Mouse (Mus musculus) heart, embryonic 15.5 days (tissue): ENCODE results near the gene Ttc7. TPM values are rescaled to one million over a fixed set of nuclear protein-coding genes. Genes with fewer than 3 reads are reported as not detected.

Source experiments
- ATAC-seq: fragments of 200-750 bp; cut with Nextera tagmentation; replicated peaks from 2 replicates; pipeline ENCODE4 v1.8.0; 2017; ENCODE audit warnings: low read depth, moderate TSS enrichment; ENCODE audit not compliant: insufficient number of reproducible peaks, insufficient read depth, low FRiP score
- H3K27ac ChIP-seq: fragments of 300-500 bp; sonication (generic); 2 replicates; pipeline ENCODE4 v1.5.1; 2015; ENCODE audit warnings: mild to moderate bottlenecking, inconsistent platforms
- H3K27me3 ChIP-seq: fragments of 300-500 bp; sonication (generic); 2 replicates; pipeline ENCODE4 v1.6.1; 2015; ENCODE audit warnings: inconsistent platforms
- H3K36me3 ChIP-seq: fragments of 300-500 bp; sonication (generic); 2 replicates; pipeline ENCODE4 v1.6.1; 2015; ENCODE audit warnings: mild to moderate bottlenecking, inconsistent platforms
- H3K4me1 ChIP-seq: fragments of 300-500 bp; sonication (generic); replicated peaks from 2 replicates; pipeline ENCODE4 v1.6.1; 2015; ENCODE audit warnings: inconsistent platforms
- H3K4me2 ChIP-seq: fragments of 300-500 bp; sonication (generic); 2 replicates; pipeline ENCODE4 v1.6.1; 2015; ENCODE audit warnings: inconsistent platforms, mild to moderate bottlenecking, moderate library complexity
- H3K4me3 ChIP-seq: fragments of 300-500 bp; sonication (generic); 2 replicates; pipeline ENCODE4 v1.5.1; 2015; ENCODE audit warnings: mild to moderate bottlenecking, inconsistent platforms
- H3K9ac ChIP-seq: fragments of 300-500 bp; sonication (generic); 2 replicates; pipeline ENCODE4 v1.6.1; 2015; ENCODE audit warnings: mild to moderate bottlenecking, inconsistent platforms
- H3K9me3 ChIP-seq: fragments of 300-500 bp; sonication (generic); replicated peaks from 2 replicates; pipeline ENCODE4 v1.6.1; 2016; ENCODE audit warnings: inconsistent platforms
- WGBS: fragments of 180-500 bp; shearing (Covaris S2); methylation state at CpG from one replicate; pipeline ENCODE4 v1.1.7; 2015; ENCODE audit warnings: mixed read lengths; 5-methylcytosine and 5-hydroxymethylcytosine counted together
- polyA plus RNA-seq: library from polyadenylated mRNA; unstranded; fragments of >200 nt; fragmentation: Nextera tagmentation; extraction: Ambion mirVana; gene quantifications from 2 replicates; pipeline ENCODE4 v1.2.1, GENCODE M21; 2015

Gene Ttc7
- polyA plus RNA-seq, 1 experiment from 2014 or later = 2.8 TPM

DNA sequence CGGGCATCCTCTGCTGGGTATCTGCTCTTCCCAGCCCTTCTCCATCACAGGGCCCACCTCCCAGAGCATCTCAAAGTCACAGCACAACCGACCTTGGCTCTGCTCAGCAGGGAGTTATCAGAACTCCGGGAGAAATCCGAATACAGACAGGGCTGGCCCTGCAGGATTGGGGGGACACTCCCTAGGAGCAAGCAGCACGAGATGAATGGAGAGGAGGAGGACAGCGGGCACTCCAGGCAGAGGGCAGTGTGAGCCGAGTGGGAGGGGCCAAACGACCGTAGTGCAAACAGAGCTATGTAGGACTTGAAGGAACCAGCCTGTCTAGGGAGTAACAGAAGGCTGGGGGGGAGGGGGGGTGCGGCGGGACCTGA is 48.2 kb downstream of the Ttc7 start:
- H3K4me3 ChIP-seq = peak overlapping the region; percentile 10; the same call in 1 of the 2 replicates
- no peak overlapping the region for H3K27ac ChIP-seq
- H3K4me2 ChIP-seq = peak overlapping the region; percentile 26
- peak; percentile 65 for ATAC-seq
- no peaks in the 10 kb centered on the region for H3K9me3 ChIP-seq
- peaks cover 20% of the 10 kb centered on the region for H3K4me1 ChIP-seq
- peaks cover 13% of the 10 kb centered on the region; the same call in 1 of the 2 replicates for H3K27me3 ChIP-seq
- H3K36me3 ChIP-seq = no peaks in the 10 kb centered on the region
- WGBS = 4% methylated on average over 11 of the region's 11 CpGs
- no peak overlapping the region for H3K9ac ChIP-seq

DNA sequence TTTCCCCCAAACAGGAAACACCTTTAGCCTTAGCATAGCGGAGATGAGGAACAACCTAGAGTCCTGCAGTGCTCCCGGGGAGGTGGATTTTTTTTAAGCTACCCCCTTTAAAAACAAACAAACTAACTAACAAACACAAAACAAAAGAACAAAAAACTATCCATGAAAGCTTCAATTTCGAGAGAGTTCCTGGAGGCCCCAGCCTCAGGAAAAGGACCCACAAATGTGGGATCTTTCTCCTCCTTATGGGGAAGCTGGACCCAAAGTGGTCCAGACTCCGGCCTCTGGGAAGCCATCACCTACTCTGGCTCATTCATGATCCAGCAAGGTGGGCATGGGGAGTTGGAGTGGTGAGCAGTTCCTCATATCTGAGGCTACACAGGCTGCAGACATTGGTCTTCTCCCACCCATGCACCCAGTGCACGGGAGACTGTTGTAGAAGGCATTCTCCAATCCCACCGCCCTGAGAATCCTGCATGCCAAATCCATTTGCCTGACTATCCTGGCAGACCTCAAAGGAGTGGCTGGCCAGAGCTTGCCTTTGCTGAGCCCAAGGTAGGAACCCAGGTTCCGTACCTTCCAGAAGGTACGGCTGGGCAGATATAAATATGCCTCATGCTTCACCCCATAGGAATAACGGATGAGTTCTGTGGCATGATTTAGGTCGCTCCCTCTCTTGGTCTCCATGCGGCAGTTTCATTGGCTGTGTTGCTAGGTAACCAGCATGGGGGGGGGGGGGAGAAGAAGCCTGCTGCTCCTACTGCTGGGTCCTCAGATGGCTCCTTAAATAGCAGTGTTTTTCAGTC is 48.9 kb downstream of the Ttc7 start:
- H3K4me2 ChIP-seq = peak overlapping the region; percentile 26
- H3K4me3 ChIP-seq = peak overlapping the region; percentile 10; the same call in 1 of the 2 replicates
- H3K9me3 ChIP-seq = no peaks in the 10 kb centered on the region
- no peak overlapping the region for H3K27ac ChIP-seq
- H3K4me1 ChIP-seq = peaks cover 20% of the 10 kb centered on the region
- peaks cover 13% of the 10 kb centered on the region; the same call in 1 of the 2 replicates for H3K27me3 ChIP-seq
- ATAC-seq = no peak
- 50% methylated on average over 11 of the region's 11 CpGs for WGBS
- no peak overlapping the region for H3K9ac ChIP-seq
- H3K36me3 ChIP-seq = no peaks in the 10 kb centered on the region

DNA sequence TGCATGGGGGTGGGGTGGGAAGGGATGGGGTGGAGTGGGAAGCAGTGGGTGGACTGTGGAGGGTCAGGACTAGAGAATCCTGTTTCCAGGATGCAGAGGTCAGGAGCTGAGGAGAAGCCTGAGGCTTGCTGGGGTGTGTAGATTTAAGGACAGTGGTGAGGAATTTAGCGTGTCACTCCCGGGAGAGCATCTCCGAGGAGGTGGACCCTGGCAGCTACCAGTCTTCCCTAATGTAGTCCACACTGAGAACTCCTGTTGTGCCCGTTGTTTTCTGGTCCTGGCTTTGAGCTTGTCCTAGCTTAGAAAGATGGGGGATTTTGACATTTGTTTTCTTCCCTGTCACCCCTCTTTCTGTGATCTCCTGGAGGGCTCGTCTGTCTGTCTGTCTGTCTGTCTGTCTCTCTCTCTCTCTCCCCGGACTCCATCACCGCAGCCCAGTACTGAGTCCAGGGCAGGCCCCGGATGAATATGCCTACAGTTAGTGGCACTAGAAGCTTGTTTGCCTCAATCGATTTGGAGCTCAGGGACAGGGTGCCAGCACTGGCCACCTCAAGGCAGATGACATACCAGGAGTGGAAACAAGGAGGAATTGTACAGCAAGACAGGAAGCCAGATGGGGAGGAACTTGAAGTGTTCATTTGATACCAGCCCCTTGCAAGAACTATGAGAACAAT is 49.6 kb downstream of the Ttc7 start:
- H3K4me2 ChIP-seq = no peak overlapping the region
- no peaks in the 10 kb centered on the region for H3K9me3 ChIP-seq
- peaks cover 13% of the 10 kb centered on the region; the same call in 1 of the 2 replicates for H3K27me3 ChIP-seq
- 58% methylated on average over 9 of the region's 9 CpGs for WGBS
- no peak for ATAC-seq
- H3K4me3 ChIP-seq = no peak overlapping the region
- H3K27ac ChIP-seq = no peak overlapping the region
- H3K36me3 ChIP-seq = no peaks in the 10 kb centered on the region
- H3K4me1 ChIP-seq = peaks cover 20% of the 10 kb centered on the region
- H3K9ac ChIP-seq = no peak overlapping the region

DNA sequence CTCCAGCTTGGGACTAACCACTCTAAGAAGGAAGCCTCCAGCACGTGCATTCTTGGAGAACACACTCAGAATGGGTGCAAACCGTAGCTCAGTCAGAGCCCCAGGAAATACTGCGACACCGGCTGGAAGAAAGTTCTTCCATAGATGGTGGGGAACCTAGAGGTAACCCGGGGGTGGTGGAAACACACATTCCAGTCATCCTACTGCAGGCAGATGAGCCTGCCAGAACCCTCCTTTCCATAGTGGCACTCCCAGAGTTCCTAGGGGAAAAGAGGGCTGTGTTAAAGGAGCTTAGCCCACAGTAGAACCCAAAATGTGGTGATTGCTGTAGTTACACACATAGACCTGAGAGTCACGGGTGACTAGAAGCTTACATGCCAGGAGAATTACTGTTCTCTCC is 50.2 kb downstream of the Ttc7 start:
- H3K36me3 ChIP-seq = no peaks in the 10 kb centered on the region
- H3K4me1 ChIP-seq = peaks cover 20% of the 10 kb centered on the region
- no peaks in the 10 kb centered on the region for H3K9me3 ChIP-seq
- 76% methylated on average over 6 of the region's 6 CpGs for WGBS
- peaks cover 13% of the 10 kb centered on the region; the same call in 1 of the 2 replicates for H3K27me3 ChIP-seq
- no peak overlapping the region for H3K27ac ChIP-seq
- H3K4me2 ChIP-seq = no peak overlapping the region
- ATAC-seq = no peak
- H3K9ac ChIP-seq = no peak overlapping the region
- H3K4me3 ChIP-seq = no peak overlapping the region

DNA sequence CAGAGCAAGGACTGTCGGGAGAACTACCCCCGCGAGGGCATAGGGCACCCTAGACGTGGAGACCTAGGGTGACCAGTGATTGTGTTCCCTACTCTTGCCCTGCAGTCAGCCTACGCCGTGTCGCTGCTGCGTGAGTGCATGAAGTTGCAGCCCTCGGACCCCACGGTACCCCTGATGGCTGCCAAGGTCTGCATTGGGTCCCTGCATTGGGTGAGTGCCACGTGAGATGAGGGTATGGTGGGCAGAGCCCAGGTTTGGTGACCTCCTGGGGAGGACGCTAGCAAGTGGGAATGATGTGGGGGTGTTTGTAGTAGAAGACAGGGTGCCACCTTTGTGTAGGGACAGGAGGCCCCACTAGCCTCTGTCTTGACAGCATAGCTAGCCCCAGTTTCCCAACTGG is 51.5 kb downstream of the Ttc7 start:
- Histone ChIP-seq H3K27me3 (peaks cover 13% of the 10 kb centered on the region; the same call in 1 of the 2 replicates), H3K36me3 (no peaks in the 10 kb centered on the region), H3K4me1 (peaks cover 20% of the 10 kb centered on the region), H3K4me3 (no peak overlapping the region), H3K27ac (no peak overlapping the region), H3K9ac (no peak overlapping the region), H3K4me2 (no peak overlapping the region), H3K9me3 (no peaks in the 10 kb centered on the region)
- ATAC-seq = no peak
- 93% methylated on average over 12 of the region's 12 CpGs for WGBS

DNA sequence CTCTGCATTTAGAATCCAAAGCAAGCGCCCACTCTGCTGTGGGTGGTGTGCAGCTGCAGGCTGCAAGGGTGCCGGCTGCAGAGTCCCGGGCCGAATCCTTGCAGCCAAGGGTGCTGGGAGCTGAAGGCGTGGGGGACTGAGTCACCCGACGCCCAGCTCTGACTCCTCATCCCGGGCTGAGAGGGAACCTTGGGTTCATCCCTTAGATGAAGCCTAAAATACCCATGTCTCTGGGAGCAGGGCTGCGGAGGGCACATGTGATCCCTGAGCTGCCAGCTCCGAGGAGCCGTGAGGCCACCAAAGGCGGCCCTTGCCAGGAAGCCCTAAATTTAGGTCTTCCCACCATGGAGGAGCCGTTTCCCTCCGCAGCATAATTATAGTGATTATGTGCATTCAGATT is 52.5 kb downstream of the Ttc7 start:
- H3K27me3 ChIP-seq = peaks cover 4% of the 10 kb centered on the region; the same call in 1 of the 2 replicates
- ATAC-seq = no peak
- peaks cover 17% of the 10 kb centered on the region for H3K4me1 ChIP-seq
- H3K36me3 ChIP-seq = no peaks in the 10 kb centered on the region
- H3K9ac ChIP-seq = no peak overlapping the region
- no peak overlapping the region for H3K4me2 ChIP-seq
- no peak overlapping the region for H3K27ac ChIP-seq
- no peak overlapping the region for H3K4me3 ChIP-seq
- no peaks in the 10 kb centered on the region for H3K9me3 ChIP-seq
- 86% methylated on average over 14 of the region's 14 CpGs for WGBS

DNA sequence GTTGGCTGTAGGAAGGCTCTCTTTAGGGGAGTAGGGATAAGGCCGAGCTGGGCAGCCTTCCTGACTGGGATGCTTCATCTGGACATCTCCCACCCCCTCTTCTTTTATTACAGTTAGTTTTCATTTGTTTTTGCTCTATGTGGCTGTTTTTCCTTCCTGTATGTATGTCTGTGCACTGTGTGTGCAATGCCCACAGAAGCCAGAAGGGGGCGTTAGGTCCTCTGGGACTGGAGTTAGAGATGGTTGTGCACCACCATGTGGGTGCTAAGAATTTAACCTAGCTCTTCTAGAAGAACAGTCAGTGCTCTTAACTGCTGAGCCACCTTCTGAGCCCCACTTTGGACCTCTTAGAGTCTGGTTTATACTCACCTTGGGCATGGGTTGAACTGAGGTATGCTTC is 53.0 kb downstream of the Ttc7 start:
- peaks cover 11% of the 10 kb centered on the region for H3K4me1 ChIP-seq

DNA sequence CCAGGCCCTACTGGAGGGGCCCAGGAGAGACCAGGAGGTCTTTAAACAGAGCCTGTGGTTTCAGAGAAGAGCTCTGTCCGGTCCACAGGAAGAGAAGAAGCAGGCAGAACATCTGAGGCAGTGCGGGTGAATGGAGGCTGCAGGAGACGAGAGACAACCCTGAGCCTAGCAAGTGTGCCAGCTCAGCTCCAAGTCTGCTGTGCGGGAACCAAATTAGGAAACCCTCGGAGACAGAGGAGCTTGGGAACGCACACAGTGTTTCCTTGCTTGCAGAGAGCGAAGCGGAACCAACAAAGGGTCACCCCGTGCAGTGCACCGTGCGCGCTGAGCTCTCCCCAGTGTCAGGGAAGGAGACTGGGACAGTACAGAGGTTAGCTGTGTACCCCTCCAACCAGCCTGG is 54.2 kb downstream of the Ttc7 start:
- Histone ChIP-seq H3K4me2 (no peak overlapping the region), H3K9me3 (no peaks in the 10 kb centered on the region), H3K4me3 (no peak overlapping the region), H3K4me1 (no peaks in the 10 kb centered on the region; the same call in 1 of the 2 replicates), H3K9ac (no peak overlapping the region), H3K27ac (no peak overlapping the region), H3K36me3 (no peaks in the 10 kb centered on the region), H3K27me3 (no peaks in the 10 kb centered on the region)
- 81% methylated on average over 12 of the region's 12 CpGs for WGBS
- ATAC-seq = no peak

More for the DNA sequence above, 53.0 kb downstream of the Ttc7 start:
- H3K27ac ChIP-seq = no peak overlapping the region
- 77% methylated on average over 2 of the region's 2 CpGs for WGBS
- no peaks in the 10 kb centered on the region for H3K36me3 ChIP-seq
- no peak overlapping the region for H3K4me3 ChIP-seq
- no peaks in the 10 kb centered on the region for H3K9me3 ChIP-seq
- no peak for ATAC-seq
- no peaks in the 10 kb centered on the region; the same call in 1 of the 2 replicates for H3K27me3 ChIP-seq
- no peak overlapping the region for H3K4me2 ChIP-seq
- H3K9ac ChIP-seq = no peak overlapping the region

DNA sequence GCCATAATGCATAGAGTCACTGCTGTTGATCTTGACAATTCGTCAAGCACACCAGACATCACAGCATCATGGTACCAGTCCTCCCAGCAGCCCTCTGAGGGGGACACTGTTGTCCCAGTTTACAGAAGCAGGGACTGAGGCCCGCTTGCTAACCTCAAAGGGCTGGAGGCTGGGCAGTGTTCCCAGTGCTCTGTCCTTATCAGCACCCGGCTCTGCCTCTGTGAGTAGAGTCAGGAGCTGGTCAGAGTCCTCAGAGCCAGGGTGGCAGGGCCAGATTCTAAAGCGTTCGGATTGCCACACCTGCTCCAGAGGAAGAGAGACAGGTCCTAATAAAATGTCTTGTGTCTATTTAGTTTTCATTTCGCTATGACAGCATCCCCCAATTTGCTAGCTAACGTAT is 55.0 kb downstream of the Ttc7 start:
- Histone ChIP-seq H3K27ac (no peak overlapping the region), H3K4me3 (no peak overlapping the region), H3K36me3 (no peaks in the 10 kb centered on the region), H3K4me2 (no peak overlapping the region), H3K27me3 (no peaks in the 10 kb centered on the region), H3K4me1 (no peaks in the 10 kb centered on the region; the same call in 1 of the 2 replicates), H3K9me3 (no peaks in the 10 kb centered on the region), H3K9ac (no peak overlapping the region)
- WGBS = 71% methylated on average over 7 of the region's 7 CpGs
- no peak for ATAC-seq

DNA sequence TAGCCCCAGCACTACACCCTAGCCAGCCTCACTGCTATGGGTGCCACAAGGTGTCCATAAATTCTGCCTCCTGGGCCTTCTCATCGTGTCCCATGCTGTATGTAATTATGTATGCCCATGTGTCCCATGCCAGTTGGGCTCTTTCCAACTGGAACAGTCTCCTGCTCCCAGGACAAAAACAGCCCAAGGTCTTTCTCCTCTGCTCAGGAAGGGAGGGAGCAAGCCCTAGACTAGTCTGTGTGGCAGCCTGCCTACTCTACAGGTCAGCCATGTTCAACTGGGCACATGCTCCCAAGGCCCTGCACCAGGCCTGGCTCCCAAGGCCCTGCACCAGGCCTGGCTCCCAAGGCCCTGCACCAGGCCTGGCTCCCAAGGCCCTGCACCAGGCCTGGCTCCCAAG is 56.4 kb downstream of the Ttc7 start:
- ATAC-seq = no peak
- H3K4me1 ChIP-seq = no peaks in the 10 kb centered on the region
- H3K36me3 ChIP-seq = no peaks in the 10 kb centered on the region
- no peaks in the 10 kb centered on the region for H3K27me3 ChIP-seq
- H3K9ac ChIP-seq = no peak overlapping the region
- no peak overlapping the region for H3K4me3 ChIP-seq
- 84% methylated on average over 1 of the region's 1 CpGs for WGBS
- no peak overlapping the region for H3K4me2 ChIP-seq
- H3K27ac ChIP-seq = no peak overlapping the region
- no peaks in the 10 kb centered on the region for H3K9me3 ChIP-seq

DNA sequence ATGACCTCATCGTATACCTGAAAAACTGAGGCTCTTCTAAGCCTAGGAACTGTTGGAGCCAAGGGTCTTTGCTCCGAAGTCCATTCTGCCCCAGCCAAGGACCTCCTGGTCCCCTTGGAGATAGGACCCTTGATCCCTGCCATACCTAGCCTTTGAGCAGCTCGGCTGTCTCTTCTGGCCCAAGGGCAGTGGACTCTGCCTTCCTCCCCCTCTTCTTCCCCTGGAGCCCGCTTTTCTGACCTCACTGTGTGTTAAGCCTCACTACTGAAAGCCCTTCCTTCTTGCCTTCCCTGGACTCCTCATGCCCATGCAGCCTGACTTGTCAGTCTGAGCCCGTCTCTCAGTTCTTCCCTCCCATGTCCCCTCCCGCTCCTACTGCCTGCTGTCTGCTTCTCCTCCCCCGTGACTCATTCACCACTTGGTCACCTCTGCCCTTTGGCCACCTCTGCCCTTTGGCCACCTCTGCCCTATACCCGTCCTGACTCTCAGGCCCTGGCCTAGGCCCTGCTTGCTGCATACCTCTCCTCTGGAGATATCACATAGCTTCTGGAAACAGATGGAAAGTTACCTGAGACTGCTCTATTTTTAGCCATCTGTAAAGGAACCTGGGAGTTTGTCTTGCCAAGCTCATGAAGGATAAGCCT is 60.5 kb downstream of the Ttc7 start:
- WGBS = 73% methylated on average over 8 of the region's 8 CpGs
- Histone ChIP-seq H3K36me3 (no peaks in the 10 kb centered on the region), H3K9ac (no peak overlapping the region), H3K4me3 (no peak overlapping the region), H3K9me3 (no peaks in the 10 kb centered on the region), H3K4me2 (no peak overlapping the region), H3K27me3 (no peaks in the 10 kb centered on the region), H3K4me1 (peaks cover under 1% of the 10 kb centered on the region; the same call in 1 of the 2 replicates), H3K27ac (no peak overlapping the region)
- ATAC-seq = no peak
